Mouse (Mus musculus): Measurements from ENCODE around the gene Calr.

GRCm38 (mm10) chr8:84822723-84823122, 24.0 kb downstream of the Calr start, which contains the start of gene Dand5:
- no peak for TF ChIP-seq POLR2A (IDR thresholded peaks at IDR 0.05; ENCODE audit: insufficient read depth, low read depth, low read length)
- TF ChIP-seq CTCF (IDR thresholded peaks at IDR 0.05; ENCODE audit: insufficient read depth, low read depth, low read length), result no peak

Measured in olfactory bulb, adult 2 months (tissue).